Mouse (Mus musculus) CD8-positive naive resting alpha-beta T cell, adult 2 months (primary cell): ENCODE measurements around the gene Nthl1.
A peak's percentile ranks its signal among the peaks of the same experiment; 100 is the strongest.

Source experiments
- DNase-seq, 2 experiments: peaks; one replicate each; pipeline ENCODE4 v3.0.0; 2022; ENCODE audit warnings: low read depth in 2 of 2, low spot score in 2 of 2

Nthl1 gene

GRCm38 (mm10) chr17:24628646-24629045, 3.8 kb upstream of the Nthl1 start:
- peak; percentile 73 to 78 for DNase-seq

GRCm38 (mm10) chr17:24630072-24630471, 2.4 kb upstream of the Nthl1 start:
- DNase-seq = no peak

- DNase-seq = no peak
These were observed 451 bp downstream of the Nthl1 start for GRCm38 (mm10) chr17:24632813-24633449.

GRCm38 (mm10) chr17:24633831-24634230, 1.4 kb downstream of the Nthl1 start:
- DNase-seq = no peak

- no peak for DNase-seq
These were observed 2.5 kb downstream of the Nthl1 start for GRCm38 (mm10) chr17:24635024-24635423.

GRCm38 (mm10) chr17:24635694-24636093, 3.2 kb downstream of the Nthl1 start:
- no peak for DNase-seq

GRCm38 (mm10) chr17:24636781-24637481, 4.5 kb downstream of the Nthl1 start:
- DNase-seq = no peak

GRCm38 (mm10) chr17:24638214-24638613, 5.7 kb downstream of the Nthl1 start:
- DNase-seq = no peak

- DNase-seq = no peak
These were observed 6.4 kb downstream of the Nthl1 start for GRCm38 (mm10) chr17:24638840-24639239.

GRCm38 (mm10) chr17:24639571-24639988, 7.1 kb downstream of the Nthl1 start:
- DNase-seq = no peak

- no peak for DNase-seq
These were observed 7.6 kb downstream of the Nthl1 start for GRCm38 (mm10) chr17:24640119-24640518.

- no peak for DNase-seq
These were observed 8.1 kb downstream of the Nthl1 start for GRCm38 (mm10) chr17:24640581-24640980.

GRCm38 (mm10) chr17:24641944-24642343, 9.5 kb downstream of the Nthl1 start:
- no peak for DNase-seq

- DNase-seq = no peak
These were observed 10.4 kb downstream of the Nthl1 start for GRCm38 (mm10) chr17:24642791-24643343.

- no peak for DNase-seq
These were observed 11.7 kb downstream of the Nthl1 start for GRCm38 (mm10) chr17:24644030-24644715.

GRCm38 (mm10) chr17:24644875-24645721, 12.6 kb downstream of the Nthl1 start:
- no peak for DNase-seq

- DNase-seq = no peak
These were observed 13.4 kb downstream of the Nthl1 start for GRCm38 (mm10) chr17:24645916-24646315.

- DNase-seq = no peak
These were observed 13.9 kb downstream of the Nthl1 start for GRCm38 (mm10) chr17:24646381-24646780.

- no peak for DNase-seq
These were observed 15.0 kb downstream of the Nthl1 start for GRCm38 (mm10) chr17:24647493-24647892.

GRCm38 (mm10) chr17:24648731-24649377, 16.4 kb downstream of the Nthl1 start:
- no peak for DNase-seq
